Mouse (Mus musculus): ENCODE measurements around the gene Pdlim7. TPM values are rescaled to one million over a fixed set of nuclear protein-coding genes. Genes with fewer than 3 reads are reported as not detected.

Gene Pdlim7
- total and polyA plus RNA-seq, 3 experiments, result 46.9 to 98.2 (median 54.0) TPM

DNA sequence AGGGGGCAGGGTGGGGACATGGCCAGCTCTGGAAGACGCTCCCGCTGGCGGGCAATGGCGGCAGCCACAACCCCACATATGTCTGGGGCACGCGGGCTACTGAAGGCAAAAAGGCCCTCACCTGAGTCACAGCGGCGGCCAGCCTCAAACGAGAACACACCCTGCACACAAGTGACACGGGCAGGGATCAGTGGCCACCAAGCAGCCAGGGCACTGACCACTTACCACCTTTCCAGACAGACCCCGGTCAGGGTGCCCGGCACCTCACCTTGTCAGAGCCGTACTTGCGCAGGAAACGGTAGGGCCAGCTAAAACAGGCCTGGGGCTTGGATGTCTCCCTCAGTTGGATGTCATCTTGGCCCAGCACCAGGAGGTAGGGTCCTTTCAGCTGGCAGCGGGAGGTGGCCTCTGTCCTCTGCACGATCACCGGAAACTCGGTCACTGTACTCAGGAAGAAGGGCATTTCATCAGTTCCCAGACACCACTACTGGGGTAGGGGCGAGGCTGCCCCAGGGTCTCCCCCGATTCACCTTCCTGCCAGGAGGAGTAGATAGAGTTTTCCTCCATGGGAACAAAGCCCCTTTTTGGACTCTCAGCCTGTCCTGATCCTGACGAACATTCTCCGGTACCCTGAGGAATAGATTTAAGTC, 10.6 kb upstream of the Pdlim7 start:
- WGBS, result 74% methylated on average over 23 of the region's 23 CpGs
- Histone ChIP-seq H3K79me2 (replicated peaks; ENCODE audit: control insufficient read depth, insufficient read depth, low read length) (no peaks in the 10 kb centered on the region), H3K4me3 (no peak overlapping the region), H3K27ac (no peak overlapping the region; the same call in 1 of the 2 replicates), H3K36me3 (ENCODE audit: control insufficient read depth, insufficient read depth, low read length) (no peaks in the 10 kb centered on the region), H3K27me3 (ENCODE audit: control insufficient read depth, insufficient read depth, low read length) (no peaks in the 10 kb centered on the region; the same call in 1 of the 2 replicates), H3K4me1 (ENCODE audit: control insufficient read depth, insufficient read depth, low read length) (peaks cover 12% of the 10 kb centered on the region), H3K9ac (ENCODE audit: low read depth, low read length) (no peak overlapping the region)
- TF ChIP-seq POLR2A (IDR thresholded peaks at IDR 0.05; ENCODE audit: insufficient read depth, low read depth, low read length) (no peak), CTCF (IDR thresholded peaks at IDR 0.05) (no peak), EP300 (IDR thresholded peaks at IDR 0.05; ENCODE audit: insufficient read depth, low read depth, low read length) (no peak)
- intact Hi-C loops (cut with DNase I), result no loop called here
- peak in 1 of 2 experiments; percentile 20 for DNase-seq

DNA sequence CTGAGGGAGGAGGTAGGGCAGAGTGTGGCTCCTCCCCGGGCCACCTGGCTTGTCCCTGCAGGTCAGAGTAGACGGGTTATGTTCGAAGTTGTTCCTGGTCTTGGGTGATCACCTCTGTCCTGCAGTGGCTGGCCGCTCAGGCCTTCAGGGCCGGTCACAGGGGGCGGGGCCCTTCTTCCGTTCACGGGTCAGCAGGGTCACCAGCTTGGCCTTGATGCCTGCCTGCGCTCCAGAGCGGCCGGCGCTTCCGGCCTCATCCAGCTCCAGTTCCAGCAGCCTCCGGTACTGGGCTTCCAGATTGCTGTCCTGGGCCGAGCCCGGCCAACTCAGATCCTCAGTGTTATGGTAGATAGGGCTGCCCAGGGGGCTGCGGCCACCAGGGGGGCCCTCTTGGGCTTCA, 9.8 kb upstream of the Pdlim7 start:
- peak; percentile 64 to 74 for DNase-seq
- intact Hi-C loops (cut with DNase I), result no loop called here
- TF ChIP-seq POLR2A (IDR thresholded peaks at IDR 0.05; ENCODE audit: insufficient read depth, low read depth, low read length), result no peak
- no peak for TF ChIP-seq EP300 (IDR thresholded peaks at IDR 0.05; ENCODE audit: insufficient read depth, low read depth, low read length)
- no peak for TF ChIP-seq CTCF (IDR thresholded peaks at IDR 0.05)

DNA sequence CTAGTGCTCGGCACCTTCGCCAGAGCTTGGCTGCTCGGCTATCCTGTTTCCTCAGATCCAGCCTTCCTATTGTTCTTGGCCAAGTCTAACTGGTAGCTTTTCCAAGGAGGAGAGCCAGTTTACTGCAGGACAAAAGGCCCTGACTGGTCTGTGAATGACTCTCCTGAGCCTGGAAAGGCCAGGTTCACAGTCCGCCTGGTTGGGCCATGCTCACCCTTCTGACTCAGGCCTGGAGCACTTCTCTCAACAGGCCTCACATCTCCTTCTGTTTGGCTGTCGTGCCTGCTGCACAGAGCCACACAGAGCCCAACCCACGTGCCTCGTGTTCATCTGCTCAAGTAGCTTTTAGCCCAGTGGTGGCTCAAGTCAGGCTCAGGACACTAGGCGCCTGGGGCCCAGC, 9.3 kb upstream of the Pdlim7 start:
- peaks cover 12% of the 10 kb centered on the region for H3K4me1 ChIP-seq (ENCODE audit: control insufficient read depth, insufficient read depth, low read length)
- no peak overlapping the region for H3K4me3 ChIP-seq
- no peak overlapping the region for H3K9ac ChIP-seq (ENCODE audit: low read depth, low read length)
- TF ChIP-seq POLR2A (IDR thresholded peaks at IDR 0.05; ENCODE audit: insufficient read depth, low read depth, low read length) (no peak), CTCF (IDR thresholded peaks at IDR 0.05) (no peak), EP300 (IDR thresholded peaks at IDR 0.05; ENCODE audit: insufficient read depth, low read depth, low read length) (no peak)
- H3K79me2 ChIP-seq (replicated peaks; ENCODE audit: control insufficient read depth, insufficient read depth, low read length), result no peaks in the 10 kb centered on the region
- DNase-seq, result peak; percentile 33 to 40
- 41% methylated on average over 8 of the region's 8 CpGs for WGBS
- intact Hi-C loops (cut with DNase I), result no loop called here
- H3K36me3 ChIP-seq (ENCODE audit: control insufficient read depth, insufficient read depth, low read length), result no peaks in the 10 kb centered on the region
- H3K27ac ChIP-seq, result peak overlapping the region; percentile 69
- H3K27me3 ChIP-seq (ENCODE audit: control insufficient read depth, insufficient read depth, low read length), result no peaks in the 10 kb centered on the region; the same call in 1 of the 2 replicates

More for the DNA sequence above, 9.8 kb upstream of the Pdlim7 start:
- peaks cover 12% of the 10 kb centered on the region for H3K4me1 ChIP-seq (ENCODE audit: control insufficient read depth, insufficient read depth, low read length)
- H3K4me3 ChIP-seq, result no peak overlapping the region
- WGBS, result 37% methylated on average over 17 of the region's 17 CpGs
- H3K79me2 ChIP-seq (replicated peaks; ENCODE audit: control insufficient read depth, insufficient read depth, low read length), result no peaks in the 10 kb centered on the region
- peak overlapping the region; percentile 69 for H3K27ac ChIP-seq
- H3K9ac ChIP-seq (ENCODE audit: low read depth, low read length), result no peak overlapping the region
- no peaks in the 10 kb centered on the region for H3K36me3 ChIP-seq (ENCODE audit: control insufficient read depth, insufficient read depth, low read length)
- no peaks in the 10 kb centered on the region; the same call in 1 of the 2 replicates for H3K27me3 ChIP-seq (ENCODE audit: control insufficient read depth, insufficient read depth, low read length)

DNA sequence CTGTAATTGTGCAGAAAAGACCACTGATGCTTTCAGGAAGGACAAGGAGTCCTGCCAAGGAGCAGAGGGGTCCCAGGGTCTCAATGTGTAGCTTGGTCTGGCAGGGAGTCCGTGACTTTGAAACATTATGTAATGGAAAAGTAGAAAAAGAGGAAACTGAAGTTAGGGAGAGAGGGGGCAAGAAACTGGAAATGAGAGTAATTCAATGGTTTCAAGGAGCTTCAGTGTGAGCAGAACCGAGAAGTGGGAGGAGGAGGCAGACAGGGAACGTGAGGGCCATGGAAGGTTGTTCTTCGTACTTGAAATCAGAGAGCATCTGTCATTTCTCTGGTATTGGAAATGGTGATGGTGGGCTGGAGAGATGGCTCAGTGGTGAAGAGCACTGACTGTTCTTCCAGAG, 6.1 kb upstream of the Pdlim7 start:
- no peak overlapping the region for H3K9ac ChIP-seq (ENCODE audit: low read depth, low read length)
- H3K4me3 ChIP-seq, result no peak overlapping the region
- no peaks in the 10 kb centered on the region for H3K79me2 ChIP-seq (replicated peaks; ENCODE audit: control insufficient read depth, insufficient read depth, low read length)
- no peak for TF ChIP-seq POLR2A (IDR thresholded peaks at IDR 0.05; ENCODE audit: insufficient read depth, low read depth, low read length)
- H3K27me3 ChIP-seq (ENCODE audit: control insufficient read depth, insufficient read depth, low read length), result no peaks in the 10 kb centered on the region; the same call in 1 of the 2 replicates
- peaks cover 12% of the 10 kb centered on the region for H3K4me1 ChIP-seq (ENCODE audit: control insufficient read depth, insufficient read depth, low read length)
- no peaks in the 10 kb centered on the region for H3K36me3 ChIP-seq (ENCODE audit: control insufficient read depth, insufficient read depth, low read length)
- WGBS, result 38% methylated on average over 4 of the region's 4 CpGs
- no peak for DNase-seq
- intact Hi-C loops (cut with DNase I), result no loop called here
- H3K27ac ChIP-seq, result no peak overlapping the region

DNA sequence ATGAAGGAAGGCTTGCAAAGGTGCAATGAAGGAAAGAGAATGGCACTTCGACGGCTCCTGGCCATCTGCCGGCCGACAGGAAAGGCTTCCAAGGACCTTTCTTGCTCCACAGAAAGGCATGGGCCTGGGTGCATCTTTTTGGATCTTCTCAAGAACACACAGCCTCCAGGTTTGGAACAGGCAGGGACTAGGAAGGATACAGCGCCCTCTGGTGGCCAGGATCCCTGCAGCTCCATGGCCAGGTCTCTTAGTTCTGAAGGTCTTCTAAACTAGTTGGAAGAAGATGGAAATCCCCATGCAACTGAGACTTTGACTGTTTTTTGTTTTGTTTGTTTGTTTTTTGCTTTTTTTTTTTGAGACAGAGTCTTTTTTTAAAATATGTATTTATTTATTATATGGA, 3.5 kb upstream of the Pdlim7 start:
- 2% methylated on average over 5 of the region's 5 CpGs for WGBS
- H3K4me1 ChIP-seq (ENCODE audit: control insufficient read depth, insufficient read depth, low read length), result peaks cover 5% of the 10 kb centered on the region
- H3K36me3 ChIP-seq (ENCODE audit: control insufficient read depth, insufficient read depth, low read length), result no peaks in the 10 kb centered on the region
- TF ChIP-seq POLR2A (IDR thresholded peaks at IDR 0.05; ENCODE audit: insufficient read depth, low read depth, low read length), result no peak
- peak; percentile 76; the same call in 1 of the 2 replicates for TF ChIP-seq EP300 (IDR thresholded peaks at IDR 0.05; ENCODE audit: insufficient read depth, low read depth, low read length)
- DNase-seq, result peak; percentile 82 to 91
- no peak overlapping the region for H3K4me3 ChIP-seq
- no peak overlapping the region for H3K9ac ChIP-seq (ENCODE audit: low read depth, low read length)
- intact Hi-C loops (cut with DNase I), result loop anchor here (1.0 kb wide), 2 partner anchors 99 to 112 kb away; no protein-coding TSS in a partner anchor
- no peak overlapping the region for H3K27ac ChIP-seq
- H3K79me2 ChIP-seq (replicated peaks; ENCODE audit: control insufficient read depth, insufficient read depth, low read length), result no peaks in the 10 kb centered on the region
- no peaks in the 10 kb centered on the region; the same call in 1 of the 2 replicates for H3K27me3 ChIP-seq (ENCODE audit: control insufficient read depth, insufficient read depth, low read length)

DNA sequence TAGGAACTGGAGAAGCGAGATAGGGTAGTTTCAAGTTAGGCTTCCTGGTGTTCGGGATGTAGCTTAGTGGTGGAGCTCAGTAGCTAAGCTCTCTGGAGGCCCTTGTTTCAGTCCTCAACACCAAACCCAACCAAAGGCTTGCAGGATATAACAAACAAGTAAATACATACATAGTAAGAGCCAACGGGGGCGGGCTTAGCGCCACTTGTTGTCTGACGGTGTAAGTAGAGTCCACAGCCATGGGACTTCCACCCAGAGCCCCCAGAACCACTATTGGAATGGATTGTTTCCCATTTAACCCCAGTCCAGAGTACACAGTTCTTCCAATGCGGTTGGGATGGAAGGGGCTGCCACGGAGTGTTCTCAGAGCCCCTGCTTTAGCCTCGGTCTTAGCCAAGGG, 352 bp upstream of the Pdlim7 start:
- H3K36me3 ChIP-seq (ENCODE audit: control insufficient read depth, insufficient read depth, low read length), result no peaks in the 10 kb centered on the region
- no peaks in the 10 kb centered on the region for H3K27me3 ChIP-seq (ENCODE audit: control insufficient read depth, insufficient read depth, low read length)
- peak overlapping the region; percentile 80 for H3K4me3 ChIP-seq
- DNase-seq, result no peak
- TF ChIP-seq EP300 (IDR thresholded peaks at IDR 0.05; ENCODE audit: insufficient read depth, low read depth, low read length) (no peak), CTCF (IDR thresholded peaks at IDR 0.05) (no peak), POLR2A (IDR thresholded peaks at IDR 0.05; ENCODE audit: insufficient read depth, low read depth, low read length) (no peak)
- peak overlapping the region; percentile 93; the same call in 1 of the 2 replicates for H3K27ac ChIP-seq
- intact Hi-C loops (cut with DNase I), result loop anchor here (1.0 to 2.0 kb wide), 4 partner anchors 22 to 65 kb away; partner anchors contain the start of gene Ddx41
- WGBS, result 38% methylated on average over 9 of the region's 9 CpGs
- H3K9ac ChIP-seq (ENCODE audit: low read depth, low read length), result no peak overlapping the region
- no peaks in the 10 kb centered on the region; the same call in 1 of the 2 replicates for H3K79me2 ChIP-seq (replicated peaks; ENCODE audit: control insufficient read depth, insufficient read depth, low read length)
- H3K4me1 ChIP-seq (ENCODE audit: control insufficient read depth, insufficient read depth, low read length), result peaks cover 18% of the 10 kb centered on the region

Data from heart, adult 2 months (tissue).